Mouse (Mus musculus) testis, adult 2 months (tissue): ENCODE data around the gene Nat14.
"Not testable (repeated sequence)": the region's sequence is repeated elsewhere in the genome, so short reads cannot be mapped to it uniquely, and the experiment has no call there.

ENCODE experiments used
- CTCF ChIP-seq: fragments of 200-500 bp; IDR thresholded peaks from 2 replicates; pipeline ENCODE4 v1.5.1; 2012; ENCODE audit warnings: low read depth, mild to moderate bottlenecking, inconsistent platforms, low read length, moderate library complexity; ENCODE audit not compliant: control insufficient read depth, insufficient read depth, insufficient replicate concordance
- POLR2A ChIP-seq: fragments of 200-500 bp; IDR thresholded peaks from 2 replicates; pipeline ENCODE4 v1.6.1; 2012; ENCODE audit warnings: low read depth, mild to moderate bottlenecking, inconsistent platforms, low read length, moderate library complexity; ENCODE audit not compliant: control insufficient read depth

DNA sequence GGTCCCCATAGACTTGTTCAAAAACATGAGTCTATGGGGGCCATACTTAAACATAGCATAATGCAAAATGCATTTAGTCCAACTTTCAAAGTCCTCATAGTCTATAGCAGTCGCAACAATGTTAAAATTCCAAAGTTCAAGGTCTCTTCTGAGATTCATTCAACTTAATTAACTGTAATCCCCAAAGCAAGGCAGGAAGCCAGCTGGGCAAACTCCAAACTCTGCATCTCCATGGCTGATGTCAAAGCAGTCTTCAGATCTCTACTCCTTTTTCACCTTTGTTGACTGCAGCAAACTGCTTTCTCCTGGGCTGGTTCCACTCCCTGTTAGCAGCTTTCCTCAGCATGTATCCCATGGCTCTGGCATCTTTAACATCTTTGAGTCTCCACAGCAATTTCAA lies 42.8 kb upstream of the Nat14 start:
- TF ChIP-seq CTCF, POLR2A: not testable (repeated sequence)
